Mouse (Mus musculus): ENCODE results near the gene Me1. TPM values are rescaled to one million over a fixed set of nuclear protein-coding genes. Genes with fewer than 3 reads are reported as not detected.

Me1 gene
- total RNA-seq (2023) = not detected

GRCm38 (mm10) chr9:86695818-86696261 is at the start of gene Me1:
Gene Me1 (minus strand): TSS chr9:86695953.

GRCm38 (mm10) chr9:86742959-86743911 is 47.5 kb upstream of the Me1 start, which contains the start of gene Prss35:
Gene Prss35 (plus strand): TSS chr9:86743649.

GRCm38 (mm10) chr9:86571540-86572135 is 124.1 kb downstream of the Me1 start, which contains the start of the genes Pgm3 and Rwdd2a:
Gene Pgm3 (minus strand): TSS chr9:86571842.
Gene Rwdd2a (plus strand): TSS chr9:86571991.

Other genes with a start within 250 kb of the Me1 start
- gene Ube2cbp, start 231.0 kb downstream of the Me1 start, total RNA-seq (2023) = under 1 TPM; 0.58 to 0.63 TPM
- gene Dop1a, start 228.8 kb downstream of the Me1 start, total RNA-seq (2023) = 10 to 100 TPM; 52.4 to 54.4 TPM
- gene Pgm3, start 124.1 kb downstream of the Me1 start, total RNA-seq (2023) = 10 to 100 TPM; 11.7 to 12.0 TPM
- 1 to 10 TPM; 4.3 to 7.7 TPM for gene Rwdd2a, start 124.0 kb downstream of the Me1 start, total RNA-seq (2023)
- under 1 TPM in 1 of 2 experiments, not detected in 1; 0.18 TPM for gene Prss35, start 47.7 kb upstream of the Me1 start, total RNA-seq (2023)
- not detected for gene Snap91, start 184.7 kb upstream of the Me1 start, total RNA-seq (2023)

All from monocyte, adult 59 days (primary cell).